Mouse (Mus musculus): ENCODE data around the gene Zbtb21. TPM values are rescaled to one million over a fixed set of nuclear protein-coding genes. Genes with fewer than 3 reads are reported as not detected.

Gene Zbtb21
- polyA plus RNA-seq, 1 experiment from 2014 or later, result 15.9 TPM

- ATAC-seq (ENCODE audit: insufficient number of reproducible peaks, low FRiP score, low TSS enrichment, low read depth), result no peak
- H3K36me3 ChIP-seq (ENCODE audit: control insufficient read depth, insufficient read depth, low read length), result no peaks in the 10 kb centered on the region
- no peak overlapping the region for H3K4me3 ChIP-seq (ENCODE audit: low read depth, low read length)
- no peak overlapping the region for H3K27ac ChIP-seq (replicated peaks; ENCODE audit: low read depth, low read length)
- H3K9ac ChIP-seq (ENCODE audit: low read length), result no peak overlapping the region
- H3K9me3 ChIP-seq (ENCODE audit: control insufficient read depth, low read length), result no peaks in the 10 kb centered on the region
- no peaks in the 10 kb centered on the region for H3K27me3 ChIP-seq (ENCODE audit: control insufficient read depth, insufficient read depth, low read length)
- DNase-seq (ENCODE audit: low spot score), result no peak
- H3K4me2 ChIP-seq (ENCODE audit: low read depth, severe bottlenecking), result no peak overlapping the region
- H3K4me1 ChIP-seq (ENCODE audit: control insufficient read depth, insufficient read depth, low read length), result no peaks in the 10 kb centered on the region
These were observed 32.2 kb downstream of the Zbtb21 start for GRCm38 (mm10) chr16:97930231-97930630.

- no peak overlapping the region for H3K27ac ChIP-seq (replicated peaks; ENCODE audit: low read depth, low read length)
- no peak overlapping the region for H3K4me2 ChIP-seq (ENCODE audit: low read depth, severe bottlenecking)
- no peak overlapping the region for H3K4me3 ChIP-seq (ENCODE audit: low read depth, low read length)
- H3K9ac ChIP-seq (ENCODE audit: low read length), result no peak overlapping the region
- H3K4me1 ChIP-seq (ENCODE audit: control insufficient read depth, insufficient read depth, low read length), result no peaks in the 10 kb centered on the region
- WGBS, result 48% methylated on average over 1 of the region's 1 CpGs
- H3K27me3 ChIP-seq (ENCODE audit: control insufficient read depth, insufficient read depth, low read length), result no peaks in the 10 kb centered on the region
- ATAC-seq (ENCODE audit: insufficient number of reproducible peaks, low FRiP score, low TSS enrichment, low read depth), result no peak
- no peaks in the 10 kb centered on the region for H3K36me3 ChIP-seq (ENCODE audit: control insufficient read depth, insufficient read depth, low read length)
- no peak for DNase-seq (ENCODE audit: low spot score)
- H3K9me3 ChIP-seq (ENCODE audit: control insufficient read depth, low read length), result no peaks in the 10 kb centered on the region
These were observed 32.9 kb downstream of the Zbtb21 start for GRCm38 (mm10) chr16:97929520-97929919.

GRCm38 (mm10) chr16:97927331-97927938 is 35.0 kb downstream of the Zbtb21 start:
- Histone ChIP-seq H3K27me3 (ENCODE audit: control insufficient read depth, insufficient read depth, low read length) (no peaks in the 10 kb centered on the region), H3K9ac (ENCODE audit: low read length) (no peak overlapping the region), H3K9me3 (ENCODE audit: control insufficient read depth, low read length) (no peaks in the 10 kb centered on the region), H3K36me3 (ENCODE audit: control insufficient read depth, insufficient read depth, low read length) (no peaks in the 10 kb centered on the region), H3K4me1 (ENCODE audit: control insufficient read depth, insufficient read depth, low read length) (no peaks in the 10 kb centered on the region), H3K4me2 (ENCODE audit: low read depth, severe bottlenecking) (no peak overlapping the region), H3K4me3 (ENCODE audit: low read depth, low read length) (no peak overlapping the region), H3K27ac (replicated peaks; ENCODE audit: low read depth, low read length) (no peak overlapping the region)
- no peak for ATAC-seq (ENCODE audit: insufficient number of reproducible peaks, low FRiP score, low TSS enrichment, low read depth)
- 92% methylated on average over 3 of the region's 3 CpGs for WGBS
- no peak for DNase-seq (ENCODE audit: low spot score)

- H3K27me3 ChIP-seq (ENCODE audit: control insufficient read depth, insufficient read depth, low read length), result no peaks in the 10 kb centered on the region
- no peak overlapping the region for H3K4me3 ChIP-seq (ENCODE audit: low read depth, low read length)
- no peaks in the 10 kb centered on the region for H3K4me1 ChIP-seq (ENCODE audit: control insufficient read depth, insufficient read depth, low read length)
- no peak overlapping the region for H3K4me2 ChIP-seq (ENCODE audit: low read depth, severe bottlenecking)
- no peaks in the 10 kb centered on the region for H3K36me3 ChIP-seq (ENCODE audit: control insufficient read depth, insufficient read depth, low read length)
- ATAC-seq (ENCODE audit: insufficient number of reproducible peaks, low FRiP score, low TSS enrichment, low read depth) (no peak), DNase-seq (ENCODE audit: low spot score) (no peak)
- no peak overlapping the region for H3K27ac ChIP-seq (replicated peaks; ENCODE audit: low read depth, low read length)
- no peaks in the 10 kb centered on the region for H3K9me3 ChIP-seq (ENCODE audit: control insufficient read depth, low read length)
- WGBS, result 85% methylated on average over 9 of the region's 9 CpGs
- no peak overlapping the region for H3K9ac ChIP-seq (ENCODE audit: low read length)
These were observed 36.0 kb downstream of the Zbtb21 start for GRCm38 (mm10) chr16:97926381-97926780.

GRCm38 (mm10) chr16:97925760-97926159 is 36.7 kb downstream of the Zbtb21 start:
- H3K27me3 ChIP-seq (ENCODE audit: control insufficient read depth, insufficient read depth, low read length), result no peaks in the 10 kb centered on the region
- H3K9ac ChIP-seq (ENCODE audit: low read length), result no peak overlapping the region
- ATAC-seq (ENCODE audit: insufficient number of reproducible peaks, low FRiP score, low TSS enrichment, low read depth) (no peak), DNase-seq (ENCODE audit: low spot score) (no peak)
- H3K4me3 ChIP-seq (ENCODE audit: low read depth, low read length), result no peak overlapping the region
- no peak overlapping the region for H3K27ac ChIP-seq (replicated peaks; ENCODE audit: low read depth, low read length)
- WGBS, result 81% methylated on average over 2 of the region's 2 CpGs
- no peaks in the 10 kb centered on the region for H3K4me1 ChIP-seq (ENCODE audit: control insufficient read depth, insufficient read depth, low read length)
- H3K36me3 ChIP-seq (ENCODE audit: control insufficient read depth, insufficient read depth, low read length), result no peaks in the 10 kb centered on the region
- H3K4me2 ChIP-seq (ENCODE audit: low read depth, severe bottlenecking), result no peak overlapping the region
- no peaks in the 10 kb centered on the region for H3K9me3 ChIP-seq (ENCODE audit: control insufficient read depth, low read length)

- H3K27me3 ChIP-seq (ENCODE audit: control insufficient read depth, insufficient read depth, low read length), result no peaks in the 10 kb centered on the region
- H3K27ac ChIP-seq (replicated peaks; ENCODE audit: low read depth, low read length), result no peak overlapping the region
- 58% methylated on average over 1 of the region's 1 CpGs for WGBS
- H3K4me2 ChIP-seq (ENCODE audit: low read depth, severe bottlenecking), result no peak overlapping the region
- DNase-seq (ENCODE audit: low spot score) (no peak), ATAC-seq (ENCODE audit: insufficient number of reproducible peaks, low FRiP score, low TSS enrichment, low read depth) (no peak)
- no peaks in the 10 kb centered on the region for H3K4me1 ChIP-seq (ENCODE audit: control insufficient read depth, insufficient read depth, low read length)
- H3K36me3 ChIP-seq (ENCODE audit: control insufficient read depth, insufficient read depth, low read length), result no peaks in the 10 kb centered on the region
- no peak overlapping the region for H3K9ac ChIP-seq (ENCODE audit: low read length)
- no peaks in the 10 kb centered on the region for H3K9me3 ChIP-seq (ENCODE audit: control insufficient read depth, low read length)
- no peak overlapping the region for H3K4me3 ChIP-seq (ENCODE audit: low read depth, low read length)
These were observed 38.7 kb downstream of the Zbtb21 start for GRCm38 (mm10) chr16:97923700-97924099.

GRCm38 (mm10) chr16:97922779-97923126 is 39.7 kb downstream of the Zbtb21 start:
- ATAC-seq (ENCODE audit: insufficient number of reproducible peaks, low FRiP score, low TSS enrichment, low read depth), result peak; percentile 26
- Histone ChIP-seq H3K27me3 (ENCODE audit: control insufficient read depth, insufficient read depth, low read length) (no peaks in the 10 kb centered on the region), H3K36me3 (ENCODE audit: control insufficient read depth, insufficient read depth, low read length) (no peaks in the 10 kb centered on the region), H3K4me3 (ENCODE audit: low read depth, low read length) (peak overlapping the region; percentile 86), H3K27ac (replicated peaks; ENCODE audit: low read depth, low read length) (no peak overlapping the region), H3K4me1 (ENCODE audit: control insufficient read depth, insufficient read depth, low read length) (no peaks in the 10 kb centered on the region), H3K9me3 (ENCODE audit: control insufficient read depth, low read length) (no peaks in the 10 kb centered on the region), H3K9ac (ENCODE audit: low read length) (peak overlapping the region; percentile 82), H3K4me2 (ENCODE audit: low read depth, severe bottlenecking) (peak overlapping the region; percentile 89)
- no peak for DNase-seq (ENCODE audit: low spot score)
- WGBS, result 2% methylated on average over 9 of the region's 9 CpGs

GRCm38 (mm10) chr16:97921961-97922778 is 40.3 kb downstream of the Zbtb21 start:
- under 1% methylated on average over 75 of the region's 75 CpGs for WGBS
- Histone ChIP-seq H3K36me3 (ENCODE audit: control insufficient read depth, insufficient read depth, low read length) (no peaks in the 10 kb centered on the region), H3K4me2 (ENCODE audit: low read depth, severe bottlenecking) (peak overlapping the region; percentile 89), H3K27me3 (ENCODE audit: control insufficient read depth, insufficient read depth, low read length) (no peaks in the 10 kb centered on the region), H3K27ac (replicated peaks; ENCODE audit: low read depth, low read length) (no peak overlapping the region), H3K4me1 (ENCODE audit: control insufficient read depth, insufficient read depth, low read length) (no peaks in the 10 kb centered on the region), H3K9ac (ENCODE audit: low read length) (peak overlapping the region; percentile 82), H3K9me3 (ENCODE audit: control insufficient read depth, low read length) (no peaks in the 10 kb centered on the region), H3K4me3 (ENCODE audit: low read depth, low read length) (peak overlapping the region; percentile 86)
- DNase-seq (ENCODE audit: low spot score) (peak; percentile 81), ATAC-seq (ENCODE audit: insufficient number of reproducible peaks, low FRiP score, low TSS enrichment, low read depth) (peak; percentile 83)
